Mouse (Mus musculus): Measurements from ENCODE around the gene Slc46a3. TPM values are rescaled to one million over a fixed set of nuclear protein-coding genes. Genes with fewer than 3 reads are reported as not detected.

Gene Slc46a3
- total RNA-seq (2017): 3.7 and 5.5 TPM in 2 replicates

GRCm38 (mm10) chr5:147894455-147895076 lies at the start of gene Slc46a3:
Gene Slc46a3 (minus strand): TSS chr5:147894815.
- peak; percentile 79 for ATAC-seq (replicated peaks; ENCODE audit: low read depth, poor library complexity, severe bottlenecking)

- ATAC-seq (replicated peaks; ENCODE audit: low read depth, poor library complexity, severe bottlenecking): peak; percentile 81
Measured at GRCm38 (mm10) chr5:147939226-147939625, 44.6 kb upstream of the Slc46a3 start.

DNA sequence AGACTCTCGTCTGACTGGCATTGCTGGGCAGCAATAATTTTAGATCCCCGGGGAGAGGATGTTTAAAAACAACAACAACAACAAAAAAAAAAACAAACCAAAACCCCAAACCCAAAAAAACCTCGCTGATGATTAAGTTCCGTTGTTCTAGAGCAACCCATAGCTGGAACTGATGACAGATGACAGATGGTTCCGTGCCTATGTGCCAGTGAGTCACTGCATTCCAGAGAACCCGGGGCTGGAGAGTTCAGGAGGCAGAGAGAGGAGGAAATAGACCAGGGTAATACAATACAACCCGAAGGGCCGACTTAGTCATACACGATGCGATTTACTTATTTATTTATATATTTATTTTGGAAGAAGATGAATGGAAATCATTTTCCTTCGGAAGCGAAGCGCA lies 40.5 kb upstream of the Slc46a3 start:
- no peak for ATAC-seq (replicated peaks; ENCODE audit: low read depth, poor library complexity, severe bottlenecking)

DNA sequence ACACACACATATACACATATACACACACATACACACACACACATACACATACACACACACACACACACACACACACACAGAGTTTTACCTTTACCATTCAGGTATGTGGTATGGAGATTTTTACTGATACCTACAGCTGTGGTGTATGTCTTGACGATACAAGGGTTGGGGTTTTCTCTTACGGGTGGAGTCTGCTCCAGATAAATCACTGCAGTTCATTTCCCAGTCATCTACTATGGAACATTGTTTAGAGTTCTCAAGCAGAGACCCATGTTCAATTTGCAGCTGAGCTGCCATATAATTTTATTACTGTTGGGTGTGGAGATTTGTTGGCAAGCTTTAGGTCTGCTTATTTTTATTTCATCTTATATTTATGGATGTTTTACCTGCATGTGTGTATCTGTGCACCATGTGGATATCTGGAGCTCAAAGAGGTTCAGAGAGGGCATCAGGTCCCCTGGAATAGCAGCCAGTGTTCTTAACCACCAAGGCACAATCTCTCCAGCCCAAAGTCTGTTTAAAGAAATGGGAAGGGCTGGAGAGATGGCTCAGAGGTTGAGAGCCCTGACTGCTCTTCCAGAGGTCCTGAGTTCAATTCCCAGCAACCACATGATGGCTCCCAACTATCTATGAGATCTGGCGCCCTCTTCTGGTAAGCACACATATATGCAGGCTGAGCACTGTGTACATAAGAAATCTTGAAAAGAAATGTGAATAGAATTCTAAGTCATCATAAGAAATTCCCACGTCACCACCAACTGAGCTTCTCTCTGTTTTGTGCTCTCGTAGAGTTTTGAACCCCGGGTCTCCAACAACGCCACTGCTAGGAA lies 34.3 kb upstream of the Slc46a3 start:
- ATAC-seq (replicated peaks; ENCODE audit: low read depth, poor library complexity, severe bottlenecking): no peak

DNA sequence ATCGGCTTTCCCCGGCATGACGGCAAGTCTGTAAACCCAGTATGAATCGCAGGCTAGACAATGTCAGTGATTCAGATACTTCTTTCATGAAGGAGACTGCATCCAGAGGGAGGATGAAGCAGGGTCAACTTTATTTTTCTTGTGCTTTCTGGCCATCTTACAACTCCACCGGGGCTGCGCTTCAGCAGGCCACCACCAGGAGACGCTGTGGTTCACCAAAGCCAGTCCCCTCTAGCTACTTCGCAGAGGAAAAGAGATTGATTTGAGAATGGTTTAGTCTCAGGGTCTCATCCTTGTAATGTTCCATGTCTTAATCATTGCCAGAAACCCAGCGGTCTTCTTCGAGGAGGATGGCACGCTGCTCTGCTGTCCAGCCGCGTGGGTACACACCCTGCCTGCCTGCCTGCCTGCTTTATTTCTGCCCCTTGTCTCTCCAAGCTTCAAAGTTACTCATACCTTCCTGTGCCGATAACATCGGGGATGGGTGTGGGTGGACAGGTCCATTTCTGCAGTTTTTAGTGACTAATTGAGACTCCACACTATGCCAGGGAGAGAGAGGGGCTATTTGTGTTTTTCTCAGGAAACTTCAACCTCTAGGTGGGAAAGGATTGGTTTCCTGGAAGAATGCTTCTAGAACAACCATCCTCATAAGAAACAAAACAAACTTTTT lies 31.5 kb upstream of the Slc46a3 start:
- ATAC-seq (replicated peaks; ENCODE audit: low read depth, poor library complexity, severe bottlenecking): peak; percentile 63

GRCm38 (mm10) chr5:147924621-147925020 lies 30.0 kb upstream of the Slc46a3 start:
- ATAC-seq (replicated peaks; ENCODE audit: low read depth, poor library complexity, severe bottlenecking): no peak

- ATAC-seq (replicated peaks; ENCODE audit: low read depth, poor library complexity, severe bottlenecking): peak; percentile 85
Measured at GRCm38 (mm10) chr5:147918044-147918846, 23.6 kb upstream of the Slc46a3 start.

DNA sequence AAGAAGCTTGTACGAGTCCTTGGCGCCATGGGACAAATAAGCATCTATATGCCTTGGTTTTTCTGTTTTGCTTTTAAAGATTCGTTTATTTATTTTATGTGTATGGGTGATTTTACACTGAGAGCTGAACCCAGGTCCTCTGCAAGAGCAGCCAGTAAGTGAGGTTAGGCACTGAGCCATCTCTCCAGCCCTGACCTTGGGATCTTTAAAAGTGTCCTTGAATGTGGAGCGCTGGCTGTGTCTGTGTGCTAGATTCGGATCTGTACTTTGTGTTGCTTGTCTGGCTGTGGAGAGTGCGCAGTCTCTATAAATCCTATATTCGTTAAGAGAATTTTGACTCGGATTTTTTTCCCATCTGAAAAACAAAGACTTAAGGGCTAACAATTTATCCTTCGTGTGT lies 21.6 kb upstream of the Slc46a3 start:
- ATAC-seq (replicated peaks; ENCODE audit: low read depth, poor library complexity, severe bottlenecking): no peak

DNA sequence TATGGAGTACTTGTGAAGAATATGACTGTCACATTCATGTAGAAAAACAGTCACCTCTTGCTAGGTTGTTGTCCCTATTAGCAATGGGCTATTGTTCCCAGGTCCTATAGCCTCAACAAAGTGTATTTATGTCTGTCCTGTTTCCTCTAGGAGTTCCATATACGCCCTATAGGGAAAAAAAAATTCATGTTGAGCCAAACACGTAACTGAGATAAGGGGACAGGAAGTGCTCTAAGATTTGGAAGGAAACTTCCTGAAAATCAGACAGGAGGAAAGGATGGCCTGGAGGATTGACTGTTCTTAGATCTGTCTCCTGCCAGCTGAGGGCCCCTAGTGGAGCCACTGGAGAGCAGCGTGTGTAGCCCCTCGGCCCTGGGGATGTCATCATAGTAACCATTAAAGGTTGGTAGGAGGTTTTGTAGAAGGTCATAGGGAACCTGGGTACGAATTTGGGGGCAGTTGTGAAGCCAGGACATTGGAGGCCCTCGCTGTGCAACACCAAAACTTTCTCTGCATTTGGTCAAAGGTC lies 20.5 kb upstream of the Slc46a3 start:
- no peak for ATAC-seq (replicated peaks; ENCODE audit: low read depth, poor library complexity, severe bottlenecking)

DNA sequence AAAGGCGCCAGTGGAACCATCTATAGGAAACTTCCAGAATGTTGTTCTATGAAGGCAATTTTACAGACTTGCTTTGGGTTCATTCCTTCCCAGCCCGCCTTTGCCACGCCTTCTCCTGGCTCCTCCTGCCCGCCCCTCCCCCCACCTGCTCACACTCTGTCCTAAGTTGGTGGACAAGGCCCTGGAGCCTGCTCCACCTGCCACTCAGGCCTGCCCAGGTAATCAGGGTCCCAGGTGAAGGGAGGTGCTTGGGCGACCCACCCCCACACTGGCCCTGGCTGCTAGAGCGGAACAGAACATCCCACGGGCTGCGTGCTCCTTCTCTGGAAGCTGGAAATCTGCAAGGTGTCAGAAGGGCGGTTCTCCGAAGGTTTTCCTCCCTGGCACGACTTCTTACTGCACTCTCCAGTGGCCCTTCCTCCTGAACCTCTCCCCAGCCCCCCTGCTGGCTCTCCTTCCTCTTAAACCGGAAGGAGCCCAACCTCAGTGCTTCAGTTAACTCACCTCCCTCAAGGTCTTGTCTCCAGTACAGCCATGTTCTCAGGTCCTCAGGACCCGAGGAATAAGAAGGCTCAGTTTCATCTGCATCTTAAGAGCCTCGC lies 18.7 kb upstream of the Slc46a3 start:
- ATAC-seq (replicated peaks; ENCODE audit: low read depth, poor library complexity, severe bottlenecking): no peak

GRCm38 (mm10) chr5:147911744-147912143 lies 17.1 kb upstream of the Slc46a3 start:
- ATAC-seq (replicated peaks; ENCODE audit: low read depth, poor library complexity, severe bottlenecking): no peak

DNA sequence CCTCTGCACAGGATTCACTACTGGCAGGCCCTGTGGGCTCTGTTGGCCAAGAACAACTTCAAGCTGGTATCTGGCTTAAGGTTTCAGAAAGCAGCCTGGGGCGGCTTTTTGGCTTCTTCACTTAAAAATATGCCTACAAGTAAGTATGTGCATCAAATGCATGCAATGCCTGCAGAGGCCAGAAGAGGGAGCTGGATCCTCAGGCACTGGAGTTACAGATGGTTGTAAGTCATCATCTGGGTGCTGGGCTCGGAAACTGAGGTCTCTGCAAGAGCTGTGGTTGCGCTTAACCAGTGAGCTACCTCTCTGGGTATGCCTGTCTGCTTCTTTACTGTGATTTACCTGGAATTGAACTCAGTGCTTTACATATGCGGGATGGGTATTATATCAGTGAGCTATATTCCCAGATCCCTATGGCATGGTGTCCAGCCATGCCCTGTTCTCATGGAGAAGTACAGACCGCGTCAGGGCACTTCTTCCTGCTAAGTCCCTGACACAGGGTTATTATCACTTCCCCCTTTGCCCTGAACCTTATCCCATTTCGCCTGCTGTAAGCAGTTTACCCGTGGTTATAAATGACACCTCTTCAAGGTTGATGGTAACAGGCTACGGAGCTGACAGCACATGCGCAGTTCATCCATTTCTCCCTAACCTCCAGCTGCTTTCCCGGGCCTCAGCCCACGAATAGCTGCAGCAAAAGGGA lies 16.3 kb upstream of the Slc46a3 start:
- 0 out of 2 replicates have a peak, but pooled peaks have one; percentile 36 for ATAC-seq (replicated peaks; ENCODE audit: low read depth, poor library complexity, severe bottlenecking)

- no peak for ATAC-seq (replicated peaks; ENCODE audit: low read depth, poor library complexity, severe bottlenecking)
Measured at GRCm38 (mm10) chr5:147907851-147908250, 13.2 kb upstream of the Slc46a3 start.

- ATAC-seq (replicated peaks; ENCODE audit: low read depth, poor library complexity, severe bottlenecking): no peak
Measured at GRCm38 (mm10) chr5:147907144-147907543, 12.5 kb upstream of the Slc46a3 start.

- ATAC-seq (replicated peaks; ENCODE audit: low read depth, poor library complexity, severe bottlenecking): no peak
Measured at GRCm38 (mm10) chr5:147903166-147903565, 8.6 kb upstream of the Slc46a3 start.

- no peak for ATAC-seq (replicated peaks; ENCODE audit: low read depth, poor library complexity, severe bottlenecking)
Measured at GRCm38 (mm10) chr5:147902008-147902757, 7.6 kb upstream of the Slc46a3 start.

DNA sequence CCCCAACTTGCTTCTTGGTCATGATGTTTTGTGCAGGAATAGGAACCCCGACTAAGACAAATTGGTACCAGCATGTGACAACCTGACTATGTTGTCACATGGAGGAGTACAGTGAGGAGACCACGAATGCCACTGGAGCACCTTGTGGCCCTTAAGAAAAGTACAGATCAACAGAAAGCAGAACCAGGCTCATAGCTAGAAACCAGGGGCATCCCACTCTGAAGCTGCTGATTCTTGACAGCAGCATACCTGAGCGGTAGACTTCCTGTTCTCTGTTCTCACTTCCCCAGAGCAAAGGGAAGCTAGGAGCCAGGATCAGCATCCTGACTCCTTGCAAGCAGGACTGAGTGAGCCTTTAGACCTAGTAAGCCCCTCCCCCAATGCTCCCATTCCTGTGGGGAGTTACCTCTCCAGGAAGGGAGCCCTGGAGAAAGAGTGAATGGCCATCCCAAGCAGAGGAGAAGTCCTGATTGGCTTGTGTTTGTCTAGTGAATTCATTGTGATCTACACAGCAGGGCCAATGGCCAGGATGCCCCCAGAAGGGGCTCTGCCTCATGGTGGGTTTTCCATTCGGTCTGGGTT lies 4.4 kb upstream of the Slc46a3 start:
- no peak for ATAC-seq (replicated peaks; ENCODE audit: low read depth, poor library complexity, severe bottlenecking)

- ATAC-seq (replicated peaks; ENCODE audit: low read depth, poor library complexity, severe bottlenecking): no peak
Measured at GRCm38 (mm10) chr5:147898254-147898653, 3.6 kb upstream of the Slc46a3 start.
